Mouse (Mus musculus): ENCODE data around the gene Afmid.

DNA sequence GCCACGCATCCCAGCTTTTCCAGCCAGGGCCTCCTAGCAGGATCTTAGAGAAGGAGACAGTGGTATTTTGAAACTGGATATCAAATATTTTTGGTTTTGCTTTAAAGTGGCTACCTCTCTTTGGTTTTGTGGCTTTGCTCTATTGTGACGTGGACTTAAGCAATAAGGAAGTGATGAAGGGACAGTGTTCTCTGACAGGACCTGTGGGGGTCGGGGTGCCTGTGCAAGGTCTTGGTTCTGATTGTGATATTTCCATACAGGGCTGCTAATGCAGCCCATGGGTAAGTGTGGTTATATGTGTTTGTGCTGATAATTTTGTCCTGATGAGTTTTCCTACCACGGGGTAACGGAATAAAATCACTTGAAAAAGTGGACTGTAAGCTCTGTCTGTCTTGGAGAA, 29.6 kb downstream of the Afmid start:
- TF ChIP-seq CTCF (IDR thresholded peaks at IDR 0.05; ENCODE audit: borderline replicate concordance, control insufficient read depth, extremely low read depth, insufficient read depth, low read length, poor library complexity) (no peak), POLR2A (IDR thresholded peaks at IDR 0.05; ENCODE audit: control insufficient read depth, extremely low read depth, insufficient read depth, low read length, poor library complexity) (no peak)
